Mouse (Mus musculus): ENCODE data around the gene Nlrp9b. TPM values are rescaled to one million over a fixed set of nuclear protein-coding genes. Genes with fewer than 3 reads are reported as not detected.
"Not testable (repeated sequence)": the region's sequence is repeated elsewhere in the genome, so short reads cannot be mapped to it uniquely, and the experiment has no call there.

Nlrp9b gene
- polyA plus RNA-seq (2012; ENCODE audit: insufficient read depth, insufficient read length, missing spikeins): not detected in 2 replicates

DNA sequence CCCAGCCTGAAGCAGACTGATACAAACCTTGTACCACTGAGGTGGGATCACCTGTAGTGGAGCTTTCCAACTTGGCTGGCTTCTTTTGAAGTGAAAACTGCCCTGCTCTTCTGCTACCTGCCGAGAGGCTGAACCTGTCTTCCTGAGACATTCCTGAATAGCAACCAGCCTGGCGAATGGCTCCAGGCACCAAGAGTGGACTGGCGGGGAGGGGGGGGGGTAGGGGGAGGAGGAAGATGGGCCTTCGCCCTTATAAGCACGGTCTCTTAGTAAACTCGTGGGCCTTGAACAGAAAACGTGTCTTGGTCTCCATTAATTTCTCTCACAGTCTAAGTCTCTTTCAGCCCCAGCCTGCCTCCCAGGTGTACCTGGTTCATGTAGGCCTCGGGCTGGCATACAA lies at the start of gene Nlrp9b:
TSS of gene Nlrp9b (plus strand) at position 301 of the 400 bp plus-strand sequence.
- H3K4me1 ChIP-seq (ENCODE audit: control insufficient read depth, insufficient read depth, low read length); H3K4me3 ChIP-seq (ENCODE audit: insufficient read depth, low read length); H3K27ac ChIP-seq (ENCODE audit: insufficient read depth, low read depth, low read length): not testable (repeated sequence)

DNA sequence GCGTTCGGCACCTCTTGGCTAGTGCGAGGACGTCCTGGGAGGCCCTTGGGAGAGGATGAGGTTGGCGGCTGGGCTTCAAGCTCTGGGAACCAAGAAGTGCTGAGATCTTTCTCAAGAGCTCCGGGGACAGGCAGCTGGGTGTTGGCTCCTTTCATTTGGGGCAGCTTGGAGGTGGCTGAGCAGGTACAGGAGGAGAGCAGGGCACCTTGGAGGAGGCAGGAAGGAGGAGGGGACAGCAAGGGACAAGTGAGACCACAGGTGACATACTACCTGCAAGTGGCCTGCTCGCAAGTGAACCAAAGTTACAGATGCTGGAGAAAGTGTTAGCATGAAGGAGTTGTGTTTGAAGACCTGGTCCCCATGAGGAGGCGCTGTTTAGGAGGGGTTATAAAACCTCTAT lies 46.6 kb upstream of the Nlrp9b start:
- TF ChIP-seq POLR2A (IDR thresholded peaks at IDR 0.05; ENCODE audit: borderline replicate concordance, low read depth, low read length) (no peak), CTCF (IDR thresholded peaks at IDR 0.05; ENCODE audit: low read depth, low read length) (no peak)
- Histone ChIP-seq H3K4me3 (ENCODE audit: insufficient read depth, low read length) (no peak overlapping the region), H3K4me1 (ENCODE audit: control insufficient read depth, insufficient read depth, low read length) (peaks cover 5% of the 10 kb centered on the region), H3K27ac (ENCODE audit: insufficient read depth, low read depth, low read length) (no peak overlapping the region)

DNA sequence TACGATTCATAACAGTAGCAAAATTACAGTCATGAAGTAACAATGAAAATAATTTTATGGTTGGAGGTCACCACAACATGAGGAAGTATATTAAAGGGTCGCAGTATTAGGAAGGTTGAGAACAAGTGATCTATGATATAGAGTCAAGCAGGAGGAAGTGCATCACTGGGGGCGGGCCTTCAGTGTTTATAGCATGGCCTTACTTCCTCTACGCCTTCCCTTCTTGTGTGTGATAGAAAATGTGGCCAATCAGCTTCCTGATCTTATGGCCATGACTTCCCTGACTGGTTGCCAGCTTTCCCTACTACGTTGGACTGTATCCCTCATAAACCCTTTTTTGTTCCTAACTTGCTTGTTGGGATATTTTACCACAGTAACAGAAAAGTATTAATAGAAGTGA lies 46.1 kb upstream of the Nlrp9b start:
- TF ChIP-seq CTCF (IDR thresholded peaks at IDR 0.05; ENCODE audit: low read depth, low read length): no peak
- no peak for TF ChIP-seq POLR2A (IDR thresholded peaks at IDR 0.05; ENCODE audit: borderline replicate concordance, low read depth, low read length)
- Histone ChIP-seq H3K4me3 (ENCODE audit: insufficient read depth, low read length) (no peak overlapping the region), H3K4me1 (ENCODE audit: control insufficient read depth, insufficient read depth, low read length) (peaks cover 3% of the 10 kb centered on the region), H3K27ac (ENCODE audit: insufficient read depth, low read depth, low read length) (no peak overlapping the region)

DNA sequence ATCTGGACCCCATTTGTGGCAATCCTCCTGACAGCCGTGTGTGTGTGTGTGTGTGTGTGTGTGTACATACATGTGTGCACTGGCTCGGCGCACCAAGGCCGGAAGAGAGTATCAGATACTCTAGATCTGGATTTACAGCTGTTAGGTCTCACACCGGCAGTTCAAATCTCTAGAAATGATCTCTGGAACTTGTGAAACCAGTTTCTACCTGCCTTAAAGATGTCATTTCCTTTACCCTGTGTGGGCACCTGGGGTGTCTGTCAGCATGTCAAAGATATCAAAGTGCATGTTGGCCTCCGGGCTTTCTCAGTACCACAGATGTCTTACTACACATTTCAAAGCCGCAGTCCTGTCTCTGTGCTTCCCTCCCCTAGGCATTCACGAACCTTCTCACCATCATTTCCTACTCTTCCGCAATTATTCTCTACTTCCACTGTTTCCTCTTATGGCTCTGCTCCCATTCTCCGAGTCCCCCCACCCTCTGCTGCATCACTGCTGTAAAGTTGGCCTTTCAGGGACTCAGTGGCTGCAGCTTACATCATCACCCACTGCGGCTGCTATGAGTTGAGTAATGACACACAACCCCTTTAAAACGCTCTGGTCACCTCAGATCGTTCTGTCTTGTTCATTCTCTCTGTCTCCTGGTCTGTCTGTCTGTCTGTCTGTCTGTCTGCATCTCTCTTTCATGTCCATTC lies 45.3 kb upstream of the Nlrp9b start:
- H3K4me1 ChIP-seq (ENCODE audit: control insufficient read depth, insufficient read depth, low read length): no peaks in the 10 kb centered on the region
- no peak overlapping the region for H3K27ac ChIP-seq (ENCODE audit: insufficient read depth, low read depth, low read length)
- H3K4me3 ChIP-seq (ENCODE audit: insufficient read depth, low read length): no peak overlapping the region
- no peak for TF ChIP-seq CTCF (IDR thresholded peaks at IDR 0.05; ENCODE audit: low read depth, low read length)
- no peak for TF ChIP-seq POLR2A (IDR thresholded peaks at IDR 0.05; ENCODE audit: borderline replicate concordance, low read depth, low read length)

DNA sequence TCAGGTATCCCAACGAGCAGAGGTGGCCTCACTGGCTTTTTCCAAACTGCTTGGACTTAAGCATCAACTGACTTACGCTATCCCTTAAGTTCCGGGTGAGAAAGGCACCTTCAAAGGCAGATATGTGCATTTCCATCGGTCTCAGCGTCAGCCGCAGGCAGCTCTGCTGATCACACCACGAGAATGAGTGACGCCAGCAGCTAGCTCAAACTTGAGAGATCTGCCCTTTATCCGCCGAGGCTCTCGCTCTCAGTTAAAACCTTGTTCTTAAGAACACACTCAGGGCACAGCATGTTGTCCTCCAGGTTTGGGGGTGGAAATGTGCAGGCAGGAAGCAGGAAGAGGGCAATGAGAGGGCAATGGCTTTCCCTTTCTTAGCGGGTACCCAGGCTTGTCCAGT lies 42.3 kb upstream of the Nlrp9b start:
- no peak overlapping the region for H3K4me3 ChIP-seq (ENCODE audit: insufficient read depth, low read length)
- no peak for TF ChIP-seq POLR2A (IDR thresholded peaks at IDR 0.05; ENCODE audit: borderline replicate concordance, low read depth, low read length)
- TF ChIP-seq CTCF (IDR thresholded peaks at IDR 0.05; ENCODE audit: low read depth, low read length): no peak
- peaks cover 9% of the 10 kb centered on the region for H3K4me1 ChIP-seq (ENCODE audit: control insufficient read depth, insufficient read depth, low read length)
- H3K27ac ChIP-seq (ENCODE audit: insufficient read depth, low read depth, low read length): no peak overlapping the region

DNA sequence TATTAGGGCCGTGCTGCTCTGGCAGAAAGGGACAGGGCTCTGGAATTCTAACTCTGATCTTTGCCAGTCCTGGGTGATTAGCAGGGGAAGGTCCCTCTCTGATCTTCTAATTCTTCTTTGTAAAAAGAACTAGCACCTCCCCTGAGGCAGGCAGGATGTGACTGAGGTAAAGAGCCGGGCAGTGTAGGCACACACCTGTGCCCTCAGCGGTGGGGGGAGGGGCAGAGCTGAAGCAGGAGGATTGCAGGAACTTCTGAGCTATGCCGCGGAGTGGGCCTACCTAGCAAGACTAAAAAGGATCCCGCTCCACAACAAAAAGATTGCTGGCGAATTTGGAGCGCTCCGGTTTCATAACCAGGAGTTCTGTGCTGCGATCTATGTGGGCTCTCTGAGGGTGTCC lies 41.3 kb upstream of the Nlrp9b start:
- peaks cover 9% of the 10 kb centered on the region for H3K4me1 ChIP-seq (ENCODE audit: control insufficient read depth, insufficient read depth, low read length)
- H3K27ac ChIP-seq (ENCODE audit: insufficient read depth, low read depth, low read length): no peak overlapping the region
- H3K4me3 ChIP-seq (ENCODE audit: insufficient read depth, low read length): no peak overlapping the region
- TF ChIP-seq CTCF (IDR thresholded peaks at IDR 0.05; ENCODE audit: low read depth, low read length): no peak
- TF ChIP-seq POLR2A (IDR thresholded peaks at IDR 0.05; ENCODE audit: borderline replicate concordance, low read depth, low read length): no peak

DNA sequence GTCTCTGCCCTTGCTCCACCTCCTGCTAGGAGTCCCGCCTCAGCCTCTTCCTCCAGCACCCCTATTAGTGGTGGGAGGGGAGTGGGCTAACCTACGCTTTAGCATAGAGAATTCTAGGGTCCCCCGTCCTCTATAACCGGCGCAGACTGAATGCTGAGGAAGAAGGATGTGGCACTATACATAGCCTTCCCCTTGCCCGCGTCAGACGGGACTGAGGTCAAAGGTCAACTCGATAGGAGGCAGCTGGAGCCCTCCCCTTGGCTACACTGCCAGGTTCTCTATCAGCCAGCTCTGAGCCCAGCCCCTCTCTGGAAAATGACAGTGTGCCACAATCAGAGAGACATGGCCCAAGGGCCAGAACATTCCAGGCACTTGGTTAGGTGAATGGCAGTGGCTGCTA lies 40.7 kb upstream of the Nlrp9b start, which contains the start of gene Igsf23:
TSS of gene Igsf23 (minus strand) at position 168 of the 400 bp plus-strand sequence.
- H3K27ac ChIP-seq (ENCODE audit: insufficient read depth, low read depth, low read length): no peak within 1 kb of the TSS
- TF ChIP-seq CTCF (IDR thresholded peaks at IDR 0.05; ENCODE audit: low read depth, low read length): no peak
- TF ChIP-seq POLR2A (IDR thresholded peaks at IDR 0.05; ENCODE audit: borderline replicate concordance, low read depth, low read length): no peak
- H3K4me3 ChIP-seq (ENCODE audit: insufficient read depth, low read length): no peak within 1 kb of the TSS
- peaks cover 9% of the 10 kb centered on the region for H3K4me1 ChIP-seq (ENCODE audit: control insufficient read depth, insufficient read depth, low read length)

DNA sequence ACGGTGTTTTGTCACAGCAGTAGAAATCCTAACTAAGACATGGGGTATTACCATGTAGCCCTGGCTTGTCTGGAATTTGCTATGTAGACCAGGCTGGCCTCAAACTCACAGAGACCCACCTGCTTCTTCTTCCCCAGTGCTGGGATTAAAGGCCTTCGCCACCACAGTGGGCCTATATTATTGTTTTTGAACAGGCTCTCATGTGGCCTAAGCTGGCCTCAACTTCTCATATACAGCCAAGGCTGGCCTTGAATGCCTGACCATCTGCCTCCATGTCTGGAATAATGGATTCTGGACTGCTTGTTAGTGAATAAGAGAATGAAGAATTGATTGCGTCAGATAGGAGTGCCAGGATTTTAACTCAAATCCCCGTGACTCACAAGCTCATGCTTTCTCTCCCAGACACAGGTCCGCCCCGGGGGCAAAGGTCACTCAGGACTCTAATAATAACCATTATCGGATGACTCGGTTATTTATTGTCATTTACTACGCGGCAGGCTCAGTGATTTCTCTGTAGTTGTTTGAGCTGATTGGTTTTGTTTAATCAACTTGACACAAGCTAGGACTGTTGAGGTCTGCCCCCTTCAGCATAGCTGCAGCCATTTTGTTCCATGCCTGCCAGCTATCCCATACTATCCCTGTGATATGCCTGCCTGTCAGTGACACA lies 38.8 kb upstream of the Nlrp9b start:
- Histone ChIP-seq H3K27ac (ENCODE audit: insufficient read depth, low read depth, low read length) (no peak overlapping the region), H3K4me1 (ENCODE audit: control insufficient read depth, insufficient read depth, low read length) (peaks cover 9% of the 10 kb centered on the region)
- TF ChIP-seq CTCF (IDR thresholded peaks at IDR 0.05; ENCODE audit: low read depth, low read length): no peak
- no peak for TF ChIP-seq POLR2A (IDR thresholded peaks at IDR 0.05; ENCODE audit: borderline replicate concordance, low read depth, low read length)

DNA sequence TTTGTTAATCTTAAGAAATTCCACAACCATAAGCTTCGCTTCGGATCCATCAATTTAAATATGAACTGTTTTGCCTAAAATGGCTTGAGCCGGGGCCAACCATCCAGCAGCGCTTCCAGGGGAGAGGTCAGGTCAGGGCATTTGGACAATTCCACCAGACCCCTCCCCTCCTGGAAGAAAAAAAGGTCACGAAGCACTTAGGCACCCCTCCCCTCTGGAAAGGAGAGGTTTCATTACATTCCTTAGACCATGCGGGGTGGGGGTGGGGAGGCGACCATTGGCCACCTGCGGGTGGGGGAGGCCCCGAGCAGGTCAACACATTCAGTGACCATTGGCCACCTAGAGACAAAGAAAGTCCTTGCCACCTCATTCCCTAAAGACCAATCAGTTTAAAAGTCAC lies 38.2 kb upstream of the Nlrp9b start:
- H3K27ac ChIP-seq (ENCODE audit: insufficient read depth, low read depth, low read length): no peak overlapping the region
- H3K4me3 ChIP-seq (ENCODE audit: insufficient read depth, low read length): no peak overlapping the region
- TF ChIP-seq POLR2A (IDR thresholded peaks at IDR 0.05; ENCODE audit: borderline replicate concordance, low read depth, low read length) (no peak), CTCF (IDR thresholded peaks at IDR 0.05; ENCODE audit: low read depth, low read length) (no peak)
- H3K4me1 ChIP-seq (ENCODE audit: control insufficient read depth, insufficient read depth, low read length): peaks cover 9% of the 10 kb centered on the region

More for the DNA sequence above, 38.8 kb upstream of the Nlrp9b start:
- no peak overlapping the region for H3K4me3 ChIP-seq (ENCODE audit: insufficient read depth, low read length)

DNA sequence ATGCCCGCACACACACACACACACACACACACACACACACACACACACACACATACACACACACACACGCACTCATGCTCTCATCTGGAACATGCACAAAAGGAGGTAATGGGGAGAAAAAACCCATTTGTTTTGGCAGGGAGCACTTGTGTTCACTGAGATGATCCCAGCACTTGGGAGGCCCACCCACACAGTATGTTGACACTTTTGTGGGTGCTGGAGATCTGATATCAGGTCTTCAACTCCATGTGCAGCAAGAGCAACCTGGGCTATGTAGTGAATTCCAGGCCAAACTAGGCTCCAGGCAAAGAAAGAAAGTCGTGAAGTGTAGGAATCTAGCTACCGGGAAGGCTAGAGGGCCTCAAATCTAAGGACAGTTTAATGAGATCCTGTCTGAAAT lies 35.4 kb upstream of the Nlrp9b start:
- no peak overlapping the region for H3K27ac ChIP-seq (ENCODE audit: insufficient read depth, low read depth, low read length)
- TF ChIP-seq CTCF (IDR thresholded peaks at IDR 0.05; ENCODE audit: low read depth, low read length) (no peak), POLR2A (IDR thresholded peaks at IDR 0.05; ENCODE audit: borderline replicate concordance, low read depth, low read length) (no peak)
- peaks cover 9% of the 10 kb centered on the region for H3K4me1 ChIP-seq (ENCODE audit: control insufficient read depth, insufficient read depth, low read length)
- H3K4me3 ChIP-seq (ENCODE audit: insufficient read depth, low read length): no peak overlapping the region

All from bone marrow macrophage, adult 2 months (primary cell).